In genomic region chr5:122247934-122248333, GRCm38 (mm10) we compare ENCODE assay signal across 24 mouse cellular contexts. TPM values are rescaled to one million over a fixed set of nuclear protein-coding genes. Genes with fewer than 3 reads are reported as not detected.
DNase-seq lines count a peak whose midpoint lies in the region; ATAC-seq and TF ChIP-seq lines count a peak whose summit lies in the region.
"Had no signal": no experiment of that assay in that cellular context is flagged by ENCODE, and none has a peak within 500 bp of the region (broad histone marks: within the 10 kb centered on the region; RNA-seq: fewer than 3 reads in every experiment).

No protein-coding gene starts in this region.

- peak; percentile 25; the same call in 1 of the 2 replicates for ATAC-seq in heart, postnatal 0 days (ENCODE audit: insufficient read depth, low read depth)
- ATAC-seq: forebrain, embryonic 14.5 days; forebrain, postnatal 0 days; intestine, postnatal 0 days; Patski had no signal

- TF ChIP-seq EP300 in heart, postnatal 0 days (IDR thresholded peaks at IDR 0.05; ENCODE audit: low read depth): no peak

- no peaks in the 10 kb centered on the region for H3K9me3 ChIP-seq in heart, postnatal 0 days (replicated peaks; ENCODE audit: control insufficient read depth, low read length)
- H3K9me3 ChIP-seq: embryonic facial prominence, embryonic 15.5 days; heart, embryonic 12.5 days; heart, embryonic 15.5 days; hindbrain, embryonic 12.5 days; hindbrain, embryonic 15.5 days had no signal

- TF ChIP-seq CTCF in heart, postnatal 0 days (IDR thresholded peaks at IDR 0.05; ENCODE audit: low read depth): no peak
- no peak for TF ChIP-seq CTCF in cortical plate, adult 2 months (IDR thresholded peaks at IDR 0.05; ENCODE audit: extremely low read depth, insufficient read depth, low read length)

- 85% methylated on average over 7 of the region's 7 CpGs for whole genome bisulfite sequencing in heart, postnatal 0 days

- H3K4me1 ChIP-seq in heart, postnatal 0 days (ENCODE audit: control insufficient read depth, insufficient read depth): no peaks in the 10 kb centered on the region
- peaks cover 9% of the 10 kb centered on the region; the same call in 1 of the 2 replicates for H3K4me1 ChIP-seq in cortical plate, adult 2 months (ENCODE audit: control insufficient read depth, insufficient read depth, low read length)

- H3K36me3 ChIP-seq in heart, postnatal 0 days (replicated peaks; ENCODE audit: control insufficient read depth, insufficient read depth, low read length): peaks cover 28% of the 10 kb centered on the region; the same call in 1 of the 2 replicates

- no peak overlapping the region for H3K4me3 ChIP-seq in heart, postnatal 0 days (ENCODE audit: low read depth, low read length)
- H3K4me3 ChIP-seq in cortical plate, adult 2 months (ENCODE audit: insufficient read depth, low read length): no peak overlapping the region
- H3K4me3 ChIP-seq: embryonic facial prominence, embryonic 15.5 days; gastrocnemius, adult 2 months; heart, embryonic 12.5 days; heart, embryonic 15.5 days; hindbrain, embryonic 12.5 days; hindbrain, embryonic 15.5 days had no signal

- no peak overlapping the region for H3K27ac ChIP-seq in heart, postnatal 0 days (ENCODE audit: low read depth)
- peak overlapping the region; percentile 13; the same call in 1 of the 2 replicates for H3K27ac ChIP-seq in cortical plate, adult 2 months (ENCODE audit: insufficient read depth, low read length)
- H3K27ac ChIP-seq: embryonic facial prominence, embryonic 15.5 days; gastrocnemius, adult 2 months; heart, embryonic 15.5 days; hindbrain, embryonic 12.5 days; hindbrain, embryonic 15.5 days had no signal

- no peak overlapping the region for H3K4me2 ChIP-seq in heart, postnatal 0 days (ENCODE audit: low read depth, low read length)
- H3K4me2 ChIP-seq: embryonic facial prominence, embryonic 15.5 days; heart, embryonic 12.5 days; heart, embryonic 15.5 days; hindbrain, embryonic 12.5 days; hindbrain, embryonic 15.5 days had no signal

- H3K9ac ChIP-seq in heart, postnatal 0 days (replicated peaks; ENCODE audit: low read depth, low read length): no peak overlapping the region
- H3K9ac ChIP-seq: embryonic facial prominence, embryonic 15.5 days; forebrain, postnatal 0 days; heart, embryonic 12.5 days; heart, embryonic 15.5 days; hindbrain, embryonic 12.5 days; hindbrain, embryonic 15.5 days had no signal

- no peaks in the 10 kb centered on the region for H3K27me3 ChIP-seq in heart, postnatal 0 days (ENCODE audit: control insufficient read depth, insufficient read depth, low read length)
- H3K27me3 ChIP-seq: embryonic facial prominence, embryonic 15.5 days; heart, embryonic 12.5 days; heart, embryonic 15.5 days; hindbrain, embryonic 12.5 days; hindbrain, embryonic 15.5 days; Patski had no signal

- intact Hi-C loops in heart, postnatal 10 days (cut with DNase I): no loop called here

- peak; percentile 59 to 61 for DNase-seq in adrenal gland, adult (ENCODE audit: inconsistent age in 2 of 2, low spot score in 1 of 2)
- no peak for DNase-seq in adrenal gland, adult 8-10 months
- DNase-seq in cerebellum, adult 11-12 months: peak; percentile 6
- no peak for DNase-seq in cerebellum, adult 11 months
- DNase-seq in heart, postnatal 0 days (ENCODE audit: low spot score): no peak
- no peak for DNase-seq in heart, postnatal 10 days
- no peak for DNase-seq in retina, postnatal 1 day
- DNase-seq: adrenal gland, postnatal 36 days; cerebellum, adult 8-10 months; cerebellum, postnatal 25 days; embryo, embryonic 11 days; forebrain, postnatal 0 days; gastrocnemius, adult 2 months; gastrocnemius, postnatal 14 days; kidney, adult 2 months had no signal

- no peak for TF ChIP-seq POLR2A in cortical plate, adult 2 months (IDR thresholded peaks at IDR 0.05; ENCODE audit: extremely low read depth, insufficient read depth, low read length)

RNA-seq across cellular contexts. Expression of gene Tctn1, which starts 16.3 kb away (rescaled TPM):
- total RNA-seq in adrenal gland, adult 8-10 months (2022): 10 to 100 TPM; 14.8 to 34.9 (median 23.1) TPM
- 5.7 and 21.6 TPM in 2 replicates for total RNA-seq in heart, postnatal 0 days (2014; rRNA removed; ENCODE audit: low replicate concordance)
- polyA plus RNA-seq in heart, postnatal 0 days (2015; fragmentation: Nextera tagmentation; extraction: Ambion mirVana): 2.3 TPM in 2 replicates
- total RNA-seq in heart, postnatal 10 days (2021): 1 to 10 TPM; 5.4 to 5.5 TPM
- 28.0 and 29.4 TPM in 2 replicates for polyA plus RNA-seq in cortical plate, adult 2 months (2012; rRNA removed)

RNA-seq across cellular contexts. Expression of gene Pptc7, which starts 36.2 kb away (rescaled TPM):
- 10 to 100 TPM; 65.9 to 69.7 (median 68.8) TPM for total RNA-seq in adrenal gland, adult 8-10 months (2022)
- 33.9 and 40.3 TPM in 2 replicates for total RNA-seq in heart, postnatal 0 days (2014; rRNA removed; ENCODE audit: low replicate concordance)
- 16.8 and 20.5 TPM in 2 replicates for polyA plus RNA-seq in heart, postnatal 0 days (2015; fragmentation: Nextera tagmentation; extraction: Ambion mirVana)
- 10 to 100 TPM; 63.4 to 83.1 TPM for total RNA-seq in heart, postnatal 10 days (2021)
- polyA plus RNA-seq in cortical plate, adult 2 months (2012; rRNA removed): 25.0 and 27.9 TPM in 2 replicates

RNA-seq across cellular contexts. Expression of gene Hvcn1, which starts 41.3 kb away (rescaled TPM):
- 1 to 10 TPM; 1.8 to 8.0 (median 4.2) TPM for total RNA-seq in adrenal gland, adult 8-10 months (2022)
- total RNA-seq in heart, postnatal 0 days (2014; rRNA removed; ENCODE audit: low replicate concordance): 0.23 and 2.6 TPM in 2 replicates
- 1.2 and 2.1 TPM in 2 replicates for polyA plus RNA-seq in heart, postnatal 0 days (2015; fragmentation: Nextera tagmentation; extraction: Ambion mirVana)
- 1 to 10 TPM; 2.2 to 2.3 TPM for total RNA-seq in heart, postnatal 10 days (2021)
- 3.6 and 3.9 TPM in 2 replicates for polyA plus RNA-seq in cortical plate, adult 2 months (2012; rRNA removed)

Comparison
In these comparisons a context has a peak if more than half of its experiments do, and no peak if none do; other contexts are left out.
1. DNase-seq: peak in adrenal gland, adult (2 of 2) and cerebellum, adult 11-12 months (single experiment); none in adrenal gland, adult 8-10 months (single experiment), cerebellum, adult 11 months (single experiment), heart, postnatal 0 days (single experiment), heart, postnatal 10 days (0 of 2) and retina, postnatal 1 day (single experiment).